Mouse (Mus musculus): Measurements from ENCODE around the gene Zmynd8. TPM values are rescaled to one million over a fixed set of nuclear protein-coding genes. Genes with fewer than 3 reads are reported as not detected.
A peak's percentile ranks its signal among the peaks of the same experiment; 100 is the strongest.

The Zmynd8 gene
- polyA plus RNA-seq, 1 experiment, result 85.5 TPM

- TF ChIP-seq POLR2A (IDR thresholded peaks at IDR 0.05; ENCODE audit: borderline replicate concordance, insufficient read depth, low read length) (no peak), CTCF (IDR thresholded peaks at IDR 0.05; ENCODE audit: borderline replicate concordance, insufficient read depth, low read depth, low read length) (no peak)
- WGBS, result 18% methylated on average over 8 of the region's 8 CpGs
- Histone ChIP-seq H3K4me3 (replicated peaks; ENCODE audit: insufficient read depth, low read depth, low read length) (no peak overlapping the region), H3K4me1 (ENCODE audit: control insufficient read depth, insufficient read depth, low read length) (peaks cover 64% of the 10 kb centered on the region), H3K27ac (ENCODE audit: insufficient read depth, low read length) (peak overlapping the region; percentile 84), H3K27me3 (ENCODE audit: control insufficient read depth, insufficient read depth, low read length) (no peaks in the 10 kb centered on the region)
- DNase-seq, result peak in 1 of 2 experiments; percentile 48
Observed at GRCm38 (mm10) chr2:165868522-165869175, 30.2 kb downstream of the Zmynd8 start.

DNA sequence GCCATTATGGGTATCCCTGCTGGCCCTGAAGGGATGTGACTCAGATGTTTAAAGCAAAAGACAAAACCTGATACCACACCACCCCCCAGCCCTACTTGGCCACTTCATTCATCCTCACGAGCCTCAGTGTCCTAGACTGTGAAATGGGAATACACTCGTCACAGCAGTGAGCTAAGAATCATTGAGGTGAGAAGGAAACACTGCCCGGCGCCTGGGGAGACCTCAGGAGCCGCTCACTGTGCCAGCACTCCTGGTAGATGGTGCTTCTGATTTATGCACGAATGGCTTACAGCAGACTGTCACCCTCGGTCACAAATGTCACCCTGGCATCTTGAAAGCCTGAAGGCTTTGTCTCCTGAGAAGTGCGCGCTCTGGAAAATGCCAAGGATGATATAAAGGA lies 31.3 kb downstream of the Zmynd8 start:
- Histone ChIP-seq H3K27me3 (ENCODE audit: control insufficient read depth, insufficient read depth, low read length) (no peaks in the 10 kb centered on the region), H3K4me3 (replicated peaks; ENCODE audit: insufficient read depth, low read depth, low read length) (no peak overlapping the region), H3K4me1 (ENCODE audit: control insufficient read depth, insufficient read depth, low read length) (peaks cover 62% of the 10 kb centered on the region), H3K27ac (ENCODE audit: insufficient read depth, low read length) (peak overlapping the region; percentile 84)
- DNase-seq, result peak; percentile 49 to 55
- TF ChIP-seq POLR2A (IDR thresholded peaks at IDR 0.05; ENCODE audit: borderline replicate concordance, insufficient read depth, low read length) (no peak), CTCF (IDR thresholded peaks at IDR 0.05; ENCODE audit: borderline replicate concordance, insufficient read depth, low read depth, low read length) (no peak)
- WGBS, result 20% methylated on average over 9 of the region's 9 CpGs

GRCm38 (mm10) chr2:165866951-165867387 lies 31.8 kb downstream of the Zmynd8 start:
- H3K4me1 ChIP-seq (ENCODE audit: control insufficient read depth, insufficient read depth, low read length), result peaks cover 64% of the 10 kb centered on the region
- no peak for TF ChIP-seq CTCF (IDR thresholded peaks at IDR 0.05; ENCODE audit: borderline replicate concordance, insufficient read depth, low read depth, low read length)
- no peak for TF ChIP-seq POLR2A (IDR thresholded peaks at IDR 0.05; ENCODE audit: borderline replicate concordance, insufficient read depth, low read length)
- DNase-seq, result peak; percentile 72 to 75
- no peaks in the 10 kb centered on the region for H3K27me3 ChIP-seq (ENCODE audit: control insufficient read depth, insufficient read depth, low read length)
- 14% methylated on average over 12 of the region's 12 CpGs for WGBS
- peak overlapping the region; percentile 84 for H3K27ac ChIP-seq (ENCODE audit: insufficient read depth, low read length)
- H3K4me3 ChIP-seq (replicated peaks; ENCODE audit: insufficient read depth, low read depth, low read length), result no peak overlapping the region

DNA sequence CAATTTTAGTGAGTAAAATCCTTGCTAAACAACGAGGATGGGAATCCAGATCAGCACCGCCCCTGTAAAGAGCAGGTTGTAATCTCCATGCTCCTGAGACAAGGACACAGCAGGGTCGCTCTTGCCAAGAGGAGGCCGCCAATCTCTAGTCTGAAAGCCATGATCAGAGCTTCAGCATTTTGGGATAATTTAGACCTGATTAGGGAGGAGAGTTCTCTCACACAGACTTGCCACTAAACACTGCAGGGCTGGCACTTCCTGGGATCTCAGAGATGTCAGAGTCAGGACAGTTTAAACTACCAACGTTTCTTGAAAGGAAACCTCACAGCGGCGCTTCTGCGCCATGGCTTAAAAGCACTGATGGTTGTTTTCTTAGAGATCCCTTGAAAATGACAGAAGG lies 32.4 kb downstream of the Zmynd8 start:
- DNase-seq, result peak; percentile 46 to 52
- TF ChIP-seq CTCF (IDR thresholded peaks at IDR 0.05; ENCODE audit: borderline replicate concordance, insufficient read depth, low read depth, low read length) (no peak), POLR2A (IDR thresholded peaks at IDR 0.05; ENCODE audit: borderline replicate concordance, insufficient read depth, low read length) (no peak)
- WGBS, result 25% methylated on average over 8 of the region's 8 CpGs
- H3K4me1 ChIP-seq (ENCODE audit: control insufficient read depth, insufficient read depth, low read length), result peaks cover 70% of the 10 kb centered on the region
- H3K4me3 ChIP-seq (replicated peaks; ENCODE audit: insufficient read depth, low read depth, low read length), result no peak overlapping the region
- peak overlapping the region; percentile 84; the same call in 1 of the 2 replicates for H3K27ac ChIP-seq (ENCODE audit: insufficient read depth, low read length)
- no peaks in the 10 kb centered on the region for H3K27me3 ChIP-seq (ENCODE audit: control insufficient read depth, insufficient read depth, low read length)

- H3K27me3 ChIP-seq (ENCODE audit: control insufficient read depth, insufficient read depth, low read length), result no peaks in the 10 kb centered on the region
- H3K27ac ChIP-seq (ENCODE audit: insufficient read depth, low read length), result peak overlapping the region; percentile 79
- WGBS, result 32% methylated on average over 3 of the region's 3 CpGs
- no peak overlapping the region for H3K4me3 ChIP-seq (replicated peaks; ENCODE audit: insufficient read depth, low read depth, low read length)
- no peak for DNase-seq
- peaks cover 66% of the 10 kb centered on the region for H3K4me1 ChIP-seq (ENCODE audit: control insufficient read depth, insufficient read depth, low read length)
- TF ChIP-seq CTCF (IDR thresholded peaks at IDR 0.05; ENCODE audit: borderline replicate concordance, insufficient read depth, low read depth, low read length) (no peak), POLR2A (IDR thresholded peaks at IDR 0.05; ENCODE audit: borderline replicate concordance, insufficient read depth, low read length) (no peak)
Observed at GRCm38 (mm10) chr2:165864769-165865168, 34.0 kb downstream of the Zmynd8 start.

GRCm38 (mm10) chr2:165861683-165862594 lies 36.9 kb downstream of the Zmynd8 start:
- Histone ChIP-seq H3K27ac (ENCODE audit: insufficient read depth, low read length) (no peak overlapping the region), H3K4me1 (ENCODE audit: control insufficient read depth, insufficient read depth, low read length) (peaks cover 61% of the 10 kb centered on the region)
- TF ChIP-seq POLR2A (IDR thresholded peaks at IDR 0.05; ENCODE audit: borderline replicate concordance, insufficient read depth, low read length) (no peak), CTCF (IDR thresholded peaks at IDR 0.05; ENCODE audit: borderline replicate concordance, insufficient read depth, low read depth, low read length) (no peak)

DNA sequence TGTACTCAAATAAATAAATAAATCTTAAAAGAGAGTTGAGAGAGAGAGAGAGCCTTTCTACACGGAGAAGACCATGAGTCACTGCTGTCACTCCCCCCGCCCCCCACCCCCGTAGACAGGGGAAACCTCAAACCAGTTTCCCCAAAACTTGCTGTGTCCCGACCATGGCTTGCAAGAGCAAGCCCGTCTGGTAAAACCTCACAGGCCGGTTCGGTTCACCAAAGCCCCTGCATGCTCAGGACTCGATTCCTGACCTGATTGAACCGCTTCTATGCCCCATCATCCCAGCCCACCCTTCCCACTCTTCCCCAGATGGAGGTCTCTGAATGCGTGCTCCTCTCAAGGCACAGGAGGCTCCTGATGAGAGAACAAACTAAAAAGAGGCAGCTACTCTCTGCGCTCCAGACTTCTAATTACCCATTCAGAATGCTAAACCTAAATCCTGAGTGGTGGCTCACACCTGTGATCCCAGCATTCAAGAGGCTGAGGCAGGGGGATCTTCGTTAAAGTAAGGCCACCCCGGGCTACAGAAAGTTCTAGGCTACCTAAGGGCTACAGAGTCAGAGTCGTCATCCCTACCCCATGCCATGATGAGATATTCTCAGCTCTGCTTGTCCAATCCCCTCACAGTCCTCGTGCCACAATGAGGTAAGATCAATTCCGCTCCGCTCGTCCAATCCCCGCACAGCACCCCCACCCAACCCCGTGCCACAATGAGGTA lies 37.7 kb downstream of the Zmynd8 start:
- Histone ChIP-seq H3K4me3 (replicated peaks; ENCODE audit: insufficient read depth, low read depth, low read length) (no peak overlapping the region), H3K27ac (ENCODE audit: insufficient read depth, low read length) (no peak overlapping the region), H3K27me3 (ENCODE audit: control insufficient read depth, insufficient read depth, low read length) (no peaks in the 10 kb centered on the region), H3K4me1 (ENCODE audit: control insufficient read depth, insufficient read depth, low read length) (peaks cover 61% of the 10 kb centered on the region)
- peak in 1 of 2 experiments; percentile 19 for DNase-seq
- 83% methylated on average over 20 of the region's 20 CpGs for WGBS
- TF ChIP-seq CTCF (IDR thresholded peaks at IDR 0.05; ENCODE audit: borderline replicate concordance, insufficient read depth, low read depth, low read length) (no peak), POLR2A (IDR thresholded peaks at IDR 0.05; ENCODE audit: borderline replicate concordance, insufficient read depth, low read length) (no peak)

More at GRCm38 (mm10) chr2:165861683-165862594, 36.9 kb downstream of the Zmynd8 start:
- Histone ChIP-seq H3K4me3 (replicated peaks; ENCODE audit: insufficient read depth, low read depth, low read length) (no peak overlapping the region), H3K27me3 (ENCODE audit: control insufficient read depth, insufficient read depth, low read length) (no peaks in the 10 kb centered on the region)
- DNase-seq, result peak in 1 of 2 experiments; percentile 22
- WGBS, result 61% methylated on average over 26 of the region's 26 CpGs
